Mouse (Mus musculus) liver, embryonic 13.5 days (tissue): Measurements from ENCODE around the gene Ccng1. TPM values are rescaled to one million over a fixed set of nuclear protein-coding genes. Genes with fewer than 3 reads are reported as not detected.
"Not testable (repeated sequence)": the region's sequence is repeated elsewhere in the genome, so short reads cannot be mapped to it uniquely, and the experiment has no call there.

Experiments
- ATAC-seq: fragments of 200-750 bp; cut with Nextera tagmentation; 2 replicates; pipeline ENCODE4 v1.8.0; 2017; ENCODE audit warnings: low read depth, mild to moderate bottlenecking, moderate number of reproducible peaks, moderate library complexity
- DNase-seq: peaks from one replicate; pipeline ENCODE4 v3.0.0; 2022
- H3K27ac ChIP-seq: fragments of 300-500 bp; sonication (generic); 2 replicates; pipeline ENCODE4 v1.5.1; 2015; ENCODE audit warnings: moderate library complexity, mild to moderate bottlenecking, inconsistent platforms
- H3K27me3 ChIP-seq: fragments of 300-500 bp; sonication (generic); 2 replicates; pipeline ENCODE4 v1.6.1; 2015; ENCODE audit warnings: mild to moderate bottlenecking, inconsistent platforms
- H3K36me3 ChIP-seq: fragments of 300-500 bp; sonication (generic); 2 replicates; pipeline ENCODE4 v1.6.1; 2015; ENCODE audit warnings: mild to moderate bottlenecking, inconsistent platforms
- H3K4me1 ChIP-seq: fragments of 300-500 bp; sonication (generic); replicated peaks from 2 replicates; pipeline ENCODE4 v1.6.1; 2015; ENCODE audit warnings: inconsistent platforms
- H3K4me2 ChIP-seq: fragments of 300-500 bp; sonication (generic); 2 replicates; pipeline ENCODE4 v1.6.1; 2015; ENCODE audit warnings: inconsistent platforms, mild to moderate bottlenecking, moderate library complexity
- H3K4me3 ChIP-seq: fragments of 300-500 bp; sonication (generic); replicated peaks from 2 replicates; pipeline ENCODE4 v1.5.1; 2015; ENCODE audit warnings: mild to moderate bottlenecking, inconsistent platforms
- H3K9ac ChIP-seq: fragments of 300-500 bp; sonication (generic); 2 replicates; pipeline ENCODE4 v1.6.1; 2015; ENCODE audit warnings: mild to moderate bottlenecking, inconsistent platforms
- H3K9me3 ChIP-seq: fragments of 300-500 bp; sonication (generic); replicated peaks from 2 replicates; pipeline ENCODE4 v1.6.1; 2016; ENCODE audit warnings: inconsistent platforms
- WGBS: fragments of 180-500 bp; shearing (Covaris S2); methylation state at CpG from one replicate; pipeline ENCODE4 v1.1.7; 2015; ENCODE audit not compliant: insufficient replicate concordance; 5-methylcytosine and 5-hydroxymethylcytosine counted together
- polyA plus RNA-seq: library from polyadenylated mRNA; unstranded; fragments of >200 nt; fragmentation: Nextera tagmentation; extraction: Ambion mirVana; gene quantifications from 2 replicates; pipeline ENCODE4 v1.2.1, GENCODE M21; 2015

Ccng1 gene
- polyA plus RNA-seq, 1 experiment from 2014 or later, result 21.9 TPM

DNA sequence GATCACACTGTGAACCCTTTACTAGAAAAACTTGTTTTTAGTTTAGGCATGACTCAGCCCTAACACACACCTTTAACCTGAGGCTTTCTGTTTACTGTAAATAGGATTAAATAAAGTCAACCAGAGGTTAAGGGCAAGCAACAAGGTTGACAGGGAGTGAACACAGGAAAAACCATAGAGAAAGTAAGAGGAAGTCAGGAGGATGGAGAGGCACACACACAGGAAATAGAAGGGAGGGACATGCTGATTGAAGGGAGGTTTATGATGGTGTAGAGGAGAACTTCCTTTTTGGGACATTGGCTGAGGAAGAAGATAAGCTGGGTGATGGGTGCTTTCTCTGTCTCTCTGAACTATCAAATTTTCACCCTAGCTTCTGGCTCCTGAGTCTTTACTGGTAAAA is 36.8 kb downstream of the Ccng1 start:
- ATAC-seq (no peak), DNase-seq (no peak)
- no peaks in the 10 kb centered on the region for H3K4me1 ChIP-seq
- H3K27ac ChIP-seq, result no peak overlapping the region
- H3K9me3 ChIP-seq, result no peaks in the 10 kb centered on the region
- no peaks in the 10 kb centered on the region for H3K27me3 ChIP-seq
- H3K36me3 ChIP-seq, result peaks cover 96% of the 10 kb centered on the region
- no peak overlapping the region for H3K4me3 ChIP-seq
- H3K9ac ChIP-seq, result no peak overlapping the region
- no peak overlapping the region for H3K4me2 ChIP-seq

- no peak overlapping the region for H3K4me2 ChIP-seq
- no peak overlapping the region for H3K4me3 ChIP-seq
- H3K27ac ChIP-seq, result no peak overlapping the region
- H3K27me3 ChIP-seq, result no peaks in the 10 kb centered on the region
- no peaks in the 10 kb centered on the region for H3K9me3 ChIP-seq
- H3K9ac ChIP-seq, result no peak overlapping the region
- ATAC-seq (no peak), DNase-seq (no peak)
- 89% methylated on average over 5 of the region's 5 CpGs for WGBS
- peaks cover 96% of the 10 kb centered on the region for H3K36me3 ChIP-seq
- no peaks in the 10 kb centered on the region for H3K4me1 ChIP-seq
These were observed 39.6 kb downstream of the Ccng1 start for GRCm38 (mm10) chr11:40715524-40715923.

GRCm38 (mm10) chr11:40713858-40714257 is 41.3 kb downstream of the Ccng1 start:
- ATAC-seq, result no peak
- Histone ChIP-seq H3K27ac (no peak overlapping the region), H3K27me3 (no peaks in the 10 kb centered on the region), H3K9me3 (no peaks in the 10 kb centered on the region), H3K4me2 (no peak overlapping the region), H3K9ac (no peak overlapping the region), H3K4me3 (no peak overlapping the region), H3K36me3 (peaks cover 98% of the 10 kb centered on the region), H3K4me1 (no peaks in the 10 kb centered on the region)
- WGBS, result 89% methylated on average over 8 of the region's 8 CpGs
- DNase-seq, result no peak

- 77% methylated on average over 6 of the region's 6 CpGs for WGBS
- H3K4me3 ChIP-seq, H3K4me1 ChIP-seq, H3K9ac ChIP-seq, H3K27ac ChIP-seq, DNase-seq, H3K4me2 ChIP-seq, H3K9me3 ChIP-seq, ATAC-seq, H3K27me3 ChIP-seq: not testable (repeated sequence)
- H3K36me3 ChIP-seq, result peaks cover 94% of the 10 kb centered on the region
These were observed 45.2 kb downstream of the Ccng1 start for GRCm38 (mm10) chr11:40709899-40710298.

Other genes with a start within 250 kb of the Ccng1 start
- gene Mat2b, start 60.1 kb downstream of the Ccng1 start, polyA plus RNA-seq, result 61.3 and 72.7 TPM in 2 replicates
- gene Hmmr, start 21.9 kb downstream of the Ccng1 start, polyA plus RNA-seq, result 65.0 and 82.1 TPM in 2 replicates
- gene Nudcd2, start 21.6 kb downstream of the Ccng1 start, polyA plus RNA-seq, result 113 and 135 TPM in 2 replicates